Mouse (Mus musculus): ENCODE results near the gene Nprl2. TPM values are rescaled to one million over a fixed set of nuclear protein-coding genes. Genes with fewer than 3 reads are reported as not detected.

Gene Nprl2
- polyA plus RNA-seq, 1 experiment = 0.25 TPM

- TF ChIP-seq TAL1 (IDR thresholded peaks at IDR 0.05; ENCODE audit: low read length) (no peak), GATA1 (IDR thresholded peaks at IDR 0.05; ENCODE audit: low read length) (no peak)
- Histone ChIP-seq H3K36me3 (ENCODE audit: control insufficient read depth) (peaks cover 9% of the 10 kb centered on the region), H3K9me3 (ENCODE audit: control insufficient read depth, low read length) (no peaks in the 10 kb centered on the region), H3K4me1 (ENCODE audit: control insufficient read depth) (peaks cover 72% of the 10 kb centered on the region), H3K27me3 (ENCODE audit: control insufficient read depth) (peaks cover 40% of the 10 kb centered on the region), H3K4me3 (replicated peaks) (no peak overlapping the region)
Observed at GRCm38 (mm10) chr9:107549297-107550074, 7.5 kb downstream of the Nprl2 start.

- Histone ChIP-seq H3K27me3 (ENCODE audit: control insufficient read depth) (peaks cover 40% of the 10 kb centered on the region), H3K9me3 (ENCODE audit: control insufficient read depth, low read length) (no peaks in the 10 kb centered on the region), H3K4me3 (replicated peaks) (peak overlapping the region; percentile 63), H3K4me1 (ENCODE audit: control insufficient read depth) (peaks cover 77% of the 10 kb centered on the region), H3K36me3 (ENCODE audit: control insufficient read depth) (no peaks in the 10 kb centered on the region)
- no peak for TF ChIP-seq TAL1 (IDR thresholded peaks at IDR 0.05; ENCODE audit: low read length)
- TF ChIP-seq GATA1 (IDR thresholded peaks at IDR 0.05; ENCODE audit: low read length) = no peak
Observed at GRCm38 (mm10) chr9:107550491-107551116, 8.6 kb downstream of the Nprl2 start.

- no peaks in the 10 kb centered on the region for H3K9me3 ChIP-seq (ENCODE audit: control insufficient read depth, low read length)
- peaks cover 77% of the 10 kb centered on the region for H3K4me1 ChIP-seq (ENCODE audit: control insufficient read depth)
- H3K4me3 ChIP-seq (replicated peaks) = peak within 1 kb of the TSS; percentile 63
- H3K27me3 ChIP-seq (ENCODE audit: control insufficient read depth) = peaks cover 40% of the 10 kb centered on the region
- peaks cover under 1% of the 10 kb centered on the region for H3K36me3 ChIP-seq (ENCODE audit: control insufficient read depth)
- TF ChIP-seq TAL1 (IDR thresholded peaks at IDR 0.05; ENCODE audit: low read length) (no peak), GATA1 (IDR thresholded peaks at IDR 0.05; ENCODE audit: low read length) (no peak)
Observed at GRCm38 (mm10) chr9:107551117-107551889, 9.3 kb downstream of the Nprl2 start, which contains the start of gene Rassf1. Rassf1 (plus strand) TSS chr9:107551555.

GRCm38 (mm10) chr9:107551890-107552355 is 9.9 kb downstream of the Nprl2 start:
- peaks cover 40% of the 10 kb centered on the region for H3K27me3 ChIP-seq (ENCODE audit: control insufficient read depth)
- peaks cover 77% of the 10 kb centered on the region for H3K4me1 ChIP-seq (ENCODE audit: control insufficient read depth)
- H3K36me3 ChIP-seq (ENCODE audit: control insufficient read depth) = peaks cover 6% of the 10 kb centered on the region
- H3K4me3 ChIP-seq (replicated peaks) = peak overlapping the region; percentile 63
- no peak for TF ChIP-seq GATA1 (IDR thresholded peaks at IDR 0.05; ENCODE audit: low read length)
- TF ChIP-seq TAL1 (IDR thresholded peaks at IDR 0.05; ENCODE audit: low read length) = no peak
- no peaks in the 10 kb centered on the region for H3K9me3 ChIP-seq (ENCODE audit: control insufficient read depth, low read length)

GRCm38 (mm10) chr9:107552690-107553393 is 10.8 kb downstream of the Nprl2 start:
- TF ChIP-seq GATA1 (IDR thresholded peaks at IDR 0.05; ENCODE audit: low read length) (no peak), TAL1 (IDR thresholded peaks at IDR 0.05; ENCODE audit: low read length) (no peak)
- H3K27me3 ChIP-seq (ENCODE audit: control insufficient read depth) = peaks cover 40% of the 10 kb centered on the region
- peaks cover 77% of the 10 kb centered on the region for H3K4me1 ChIP-seq (ENCODE audit: control insufficient read depth)
- no peaks in the 10 kb centered on the region for H3K9me3 ChIP-seq (ENCODE audit: control insufficient read depth, low read length)
- H3K36me3 ChIP-seq (ENCODE audit: control insufficient read depth) = peaks cover 15% of the 10 kb centered on the region
- no peak overlapping the region for H3K4me3 ChIP-seq (replicated peaks)

- Histone ChIP-seq H3K4me1 (ENCODE audit: control insufficient read depth) (peaks cover 74% of the 10 kb centered on the region), H3K9me3 (ENCODE audit: control insufficient read depth, low read length) (no peaks in the 10 kb centered on the region), H3K36me3 (ENCODE audit: control insufficient read depth) (peaks cover 24% of the 10 kb centered on the region), H3K4me3 (replicated peaks) (peak overlapping the region; percentile 99), H3K27me3 (ENCODE audit: control insufficient read depth) (peaks cover 38% of the 10 kb centered on the region)
- TF ChIP-seq GATA1 (IDR thresholded peaks at IDR 0.05; ENCODE audit: low read length) = no peak
- no peak for TF ChIP-seq TAL1 (IDR thresholded peaks at IDR 0.05; ENCODE audit: low read length)
Observed at GRCm38 (mm10) chr9:107553541-107554318, 11.7 kb downstream of the Nprl2 start.

GRCm38 (mm10) chr9:107554319-107554825 is 12.3 kb downstream of the Nprl2 start:
- TF ChIP-seq TAL1 (IDR thresholded peaks at IDR 0.05; ENCODE audit: low read length) = no peak
- TF ChIP-seq GATA1 (IDR thresholded peaks at IDR 0.05; ENCODE audit: low read length) = no peak
- Histone ChIP-seq H3K4me1 (ENCODE audit: control insufficient read depth) (peaks cover 74% of the 10 kb centered on the region), H3K4me3 (replicated peaks) (peak overlapping the region; percentile 99), H3K27me3 (ENCODE audit: control insufficient read depth) (peaks cover 32% of the 10 kb centered on the region), H3K36me3 (ENCODE audit: control insufficient read depth) (peaks cover 30% of the 10 kb centered on the region), H3K9me3 (ENCODE audit: control insufficient read depth, low read length) (no peaks in the 10 kb centered on the region)
